In the genomic region with DNA sequence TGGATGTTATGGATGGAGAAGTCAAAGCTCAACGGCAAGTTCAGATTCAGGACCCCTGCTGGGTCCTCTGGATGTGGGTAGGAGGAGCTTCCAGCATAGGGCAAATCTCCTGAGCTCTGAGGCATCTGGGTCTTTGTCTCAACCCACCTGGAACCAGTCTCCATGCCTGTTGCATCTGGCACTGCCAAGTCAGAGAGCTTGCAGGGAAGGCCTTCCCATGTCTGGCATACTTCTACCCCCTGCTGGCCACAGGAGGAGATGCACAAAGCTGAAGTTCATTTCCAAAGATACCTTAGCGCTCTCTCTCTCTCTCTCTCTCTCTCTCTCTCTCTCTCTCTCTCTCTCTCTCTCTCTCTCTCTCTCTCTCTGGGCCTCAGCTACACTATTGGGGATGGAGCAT, we compare ENCODE assay signal across 9 mouse cellular contexts. TPM values are rescaled to one million over a fixed set of nuclear protein-coding genes. Genes with fewer than 3 reads are reported as not detected.
DNase-seq lines count a peak whose midpoint lies in the region; ATAC-seq and TF ChIP-seq lines count a peak whose summit lies in the region.
"Had no signal": no experiment of that assay in that cellular context is flagged by ENCODE, and none has a peak within 500 bp of the region (broad histone marks: within the 10 kb centered on the region; RNA-seq: fewer than 3 reads in every experiment).

No protein-coding gene starts in this region.

- DNase-seq in cerebellum, adult 9-11 months: peak; percentile 13
- DNase-seq in cerebellum, adult 8-10 months: no peak
- peak; percentile 36 for DNase-seq in urinary bladder, postnatal 25 days (ENCODE audit: low spot score)
- no peak for DNase-seq in urinary bladder, postnatal 4 days (ENCODE audit: low spot score in 2 of 2)
- DNase-seq in forebrain, postnatal 0 days: peak; percentile 56
- DNase-seq in kidney, adult 8-10 months: peak; percentile 43 to 60
- DNase-seq in lung, postnatal 14 days: peak; percentile 58
- DNase-seq in spleen, postnatal 10 days (ENCODE audit: low spot score in 2 of 2): peak; percentile 50 to 76

- H3K4me2 ChIP-seq in forebrain, postnatal 0 days (ENCODE audit: low read depth): no peak overlapping the region

- no peaks in the 10 kb centered on the region for H3K4me1 ChIP-seq in forebrain, postnatal 0 days (ENCODE audit: insufficient read depth)

- H3K9ac ChIP-seq in forebrain, postnatal 0 days: no peak overlapping the region

- peak; percentile 83 for TF ChIP-seq CTCF in forebrain, postnatal 0 days (IDR thresholded peaks at IDR 0.05; ENCODE audit: low read depth)

- H3K4me3 ChIP-seq in forebrain, postnatal 0 days (ENCODE audit: low read depth, low read length): no peak overlapping the region

- H3K27me3 ChIP-seq in forebrain, postnatal 0 days (ENCODE audit: insufficient read depth, low read length): no peaks in the 10 kb centered on the region

- no peaks in the 10 kb centered on the region for H3K9me3 ChIP-seq in forebrain, postnatal 0 days (ENCODE audit: low read length)

- no peak overlapping the region for H3K27ac ChIP-seq in forebrain, postnatal 0 days (ENCODE audit: low read depth, low read length)

- H3K36me3 ChIP-seq in forebrain, postnatal 0 days (ENCODE audit: insufficient read depth): no peaks in the 10 kb centered on the region

- peak; percentile 79 for ATAC-seq in forebrain, postnatal 0 days

- WGBS in forebrain, postnatal 0 days: 50% methylated on average over 2 of the region's 2 CpGs

RNA-seq across cellular contexts. Expression of a gene that starts 17.1 kb away (rescaled TPM):
- 0.92 and 3.0 TPM in 2 replicates for total RNA-seq in forebrain, postnatal 0 days (2014; rRNA removed)
- polyA plus RNA-seq in forebrain, postnatal 0 days (2015; fragmentation: Nextera tagmentation; extraction: Ambion mirVana): 0.91 and 0.94 TPM in 2 replicates

RNA-seq across cellular contexts. Expression of a gene that starts 28.9 kb away (rescaled TPM):
- 67.3 and 74.6 TPM in 2 replicates for total RNA-seq in forebrain, postnatal 0 days (2014; rRNA removed)
- polyA plus RNA-seq in forebrain, postnatal 0 days (2015; fragmentation: Nextera tagmentation; extraction: Ambion mirVana): 97.7 and 116 TPM in 2 replicates

RNA-seq across cellular contexts. Expression of a gene that starts 30.8 kb away (rescaled TPM):
- 17.7 and 23.7 TPM in 2 replicates for total RNA-seq in forebrain, postnatal 0 days (2014; rRNA removed)
- 25.8 and 26.1 TPM in 2 replicates for polyA plus RNA-seq in forebrain, postnatal 0 days (2015; fragmentation: Nextera tagmentation; extraction: Ambion mirVana)

RNA-seq across cellular contexts. Expression of a gene that starts 33.3 kb away (rescaled TPM):
- 0.29 TPM in 1 of 2 replicates, not detected in the other for total RNA-seq in forebrain, postnatal 0 days (2014; rRNA removed)
- polyA plus RNA-seq in forebrain, postnatal 0 days (2015; fragmentation: Nextera tagmentation; extraction: Ambion mirVana): 0.17 TPM in 1 of 2 replicates, not detected in the other
- polyA plus RNA-seq: large intestine, adult 2 months had no signal

RNA-seq across cellular contexts. Expression of a gene that starts 57.1 kb away (rescaled TPM):
- total RNA-seq in forebrain, postnatal 0 days (2014; rRNA removed): 14.8 and 15.1 TPM in 2 replicates
- 14.9 and 18.1 TPM in 2 replicates for polyA plus RNA-seq in forebrain, postnatal 0 days (2015; fragmentation: Nextera tagmentation; extraction: Ambion mirVana)

Comparison
In these comparisons a context has a peak if more than half of its experiments do, and no peak if none do; other contexts are left out.
1. DNase-seq: peak in cerebellum, adult 9-11 months (single experiment), urinary bladder, postnatal 25 days (single experiment), forebrain, postnatal 0 days (single experiment), kidney, adult 8-10 months (2 of 2), lung, postnatal 14 days (single experiment) and spleen, postnatal 10 days (2 of 2); none in cerebellum, adult 8-10 months (single experiment) and urinary bladder, postnatal 4 days (0 of 2).